Mouse (Mus musculus) left cerebral cortex, postnatal 36 days (tissue): Measurements from ENCODE around the gene Vps13a. TPM values are rescaled to one million over a fixed set of nuclear protein-coding genes. Genes with fewer than 3 reads are reported as not detected.
A peak's percentile ranks its signal among the peaks of the same experiment; 100 is the strongest.
"Not testable (repeated sequence)": the region's sequence is repeated elsewhere in the genome, so short reads cannot be mapped to it uniquely, and the experiment has no call there.

Experiments
- DNase-seq, 2 experiments: peaks; one replicate each; pipeline ENCODE4 v3.0.0; 2021 to 2022; ENCODE audit warnings: low spot score in 2 of 2, mixed read lengths in 1 of 2
- intact Hi-C: fragments of 180-260 bp; cut with DNase I; formaldehyde crosslinking; loops from one replicate; pipeline ENCODE4 v1.15.1; 2025
- total RNA-seq, 2 experiments: library from RNA; stranded (reverse); gene quantifications; 2 replicates each; pipeline ENCODE4 v1.2.3; 2021

Gene Vps13a
- 10 to 100 TPM; 65.6 to 88.2 TPM for total RNA-seq

GRCm38 (mm10) chr19:16780790-16781384 is at the start of gene Vps13a:
Gene Vps13a (minus strand): TSS chr19:16780933.
- peak; percentile 84 to 88 for DNase-seq
- intact Hi-C loops = no loop called here

DNA sequence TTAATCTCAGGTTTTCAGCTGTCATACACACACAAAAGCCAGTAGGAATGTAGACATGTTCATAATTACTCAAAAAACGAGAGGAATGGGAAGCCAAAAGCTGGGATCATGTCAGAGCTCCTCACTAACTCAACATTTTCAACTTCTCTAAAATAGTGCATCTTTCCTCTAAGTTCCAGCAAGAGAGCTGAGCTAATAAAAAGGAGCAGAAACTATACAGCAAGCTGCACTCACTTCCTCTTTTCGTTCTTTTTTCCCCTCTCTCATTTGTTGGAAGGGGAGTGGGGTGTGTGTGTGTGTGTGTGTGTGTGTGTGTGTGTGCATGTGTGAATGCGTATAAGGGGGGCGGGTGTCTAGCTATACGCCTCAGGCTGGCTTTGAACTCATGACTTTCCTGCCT is 46.9 kb upstream of the Vps13a start:
- DNase-seq = no peak
- intact Hi-C loops = no loop called here

DNA sequence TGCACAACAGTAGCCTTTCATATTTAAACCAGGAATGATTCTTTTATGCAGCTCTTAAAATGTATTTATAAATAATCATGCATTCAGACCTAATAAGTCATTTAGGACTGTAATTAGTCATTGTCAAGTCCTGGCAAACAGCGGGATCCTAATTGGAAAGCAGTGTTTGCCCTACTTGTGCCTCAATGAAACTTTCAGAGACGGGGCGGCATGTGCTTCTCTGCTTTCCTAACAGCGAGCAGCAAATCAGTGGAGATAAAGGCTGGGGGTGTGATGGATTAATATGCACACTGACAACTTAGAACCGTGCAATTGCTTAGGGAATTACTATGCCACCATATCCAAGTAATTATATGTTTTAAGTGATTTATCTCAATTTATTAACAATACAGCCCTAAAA is 44.5 kb upstream of the Vps13a start:
- no peak for DNase-seq
- intact Hi-C loops = no loop called here

- intact Hi-C loops = no loop called here
- no peak for DNase-seq
Measured at GRCm38 (mm10) chr19:16814848-16815247, 34.1 kb upstream of the Vps13a start.

- DNase-seq = no peak
- intact Hi-C loops = no loop called here
Measured at GRCm38 (mm10) chr19:16813306-16813705, 32.6 kb upstream of the Vps13a start.

DNA sequence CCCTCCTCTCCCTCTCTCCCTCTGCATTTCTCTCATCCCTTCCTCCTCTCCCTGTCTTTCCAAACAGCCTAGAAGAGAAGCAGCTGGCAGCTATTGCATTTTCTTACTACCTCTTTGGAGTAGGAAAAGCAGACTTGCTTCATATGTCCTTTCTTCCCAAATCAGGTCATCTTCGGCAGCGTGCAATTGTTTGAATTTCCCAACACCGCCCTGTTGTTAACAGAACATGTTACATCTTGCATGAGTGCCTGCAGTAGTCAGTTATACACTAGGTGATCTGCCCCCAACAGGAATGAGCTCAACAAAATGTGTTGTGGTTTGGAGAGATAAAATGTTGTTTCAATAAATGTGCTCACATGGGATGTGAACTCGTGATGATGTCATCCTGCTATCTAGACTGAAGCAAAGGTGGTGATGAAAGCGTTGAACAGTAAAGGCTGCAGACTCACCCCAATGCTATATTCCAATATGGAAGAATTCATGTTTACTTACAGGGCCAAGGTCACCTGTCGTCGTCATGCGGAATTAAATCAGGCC is 31.4 kb upstream of the Vps13a start:
- intact Hi-C loops = no loop called here
- DNase-seq = no peak

DNA sequence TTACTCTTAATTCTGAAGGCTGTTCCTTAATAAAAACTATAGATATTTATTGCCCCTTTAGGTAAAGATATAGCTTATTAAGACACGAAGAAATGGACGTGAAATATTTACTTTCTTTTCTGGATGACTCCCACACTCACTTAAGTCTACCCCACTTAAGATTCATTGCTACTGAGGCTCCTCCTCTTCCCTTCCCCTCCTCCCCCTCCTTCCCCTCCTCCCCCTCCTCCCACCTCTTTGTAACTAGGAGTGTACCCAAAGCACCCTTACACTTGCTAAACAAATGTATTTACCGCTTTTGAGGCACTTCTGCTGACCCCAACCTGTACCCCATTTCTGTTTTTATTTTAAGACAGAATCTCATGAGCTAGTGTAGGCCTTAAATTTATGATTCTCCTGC is 24.4 kb upstream of the Vps13a start:
- no peak for DNase-seq
- intact Hi-C loops = no loop called here

- intact Hi-C loops = no loop called here
Measured at GRCm38 (mm10) chr19:16804578-16804977, 23.8 kb upstream of the Vps13a start.

GRCm38 (mm10) chr19:16802707-16803106 is 22.0 kb upstream of the Vps13a start:
- peak; percentile 25 to 36 for DNase-seq
- intact Hi-C loops = loop anchor here (2.0 kb wide), 1 partner anchor 228 kb away; no protein-coding TSS in a partner anchor

More at GRCm38 (mm10) chr19:16804578-16804977, 23.8 kb upstream of the Vps13a start:
- no peak for DNase-seq

DNA sequence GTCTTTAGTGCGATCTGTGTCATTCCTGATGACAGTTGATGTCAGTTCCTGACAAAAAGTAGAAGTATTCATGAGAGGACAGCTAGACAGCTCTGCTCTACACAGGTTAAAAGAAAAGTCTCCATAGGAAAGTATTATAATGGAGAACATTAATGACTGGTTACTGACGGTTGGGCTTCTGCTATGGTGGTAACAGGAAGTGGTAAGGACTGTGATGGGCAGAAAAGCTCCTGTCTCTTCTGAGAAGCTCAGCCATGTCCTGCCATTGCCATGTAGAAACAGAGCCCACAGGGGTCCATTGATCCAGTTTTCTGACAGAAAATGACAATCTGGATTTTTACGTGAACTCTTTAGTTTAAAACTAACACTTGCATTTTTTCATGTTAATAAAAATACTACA is 21.4 kb upstream of the Vps13a start:
- intact Hi-C loops = loop anchor here (2.0 kb wide), 1 partner anchor 229 kb away; no protein-coding TSS in a partner anchor
- no peak for DNase-seq

- intact Hi-C loops = no loop called here
- no peak for DNase-seq
Measured at GRCm38 (mm10) chr19:16797923-16798322, 17.2 kb upstream of the Vps13a start.

DNA sequence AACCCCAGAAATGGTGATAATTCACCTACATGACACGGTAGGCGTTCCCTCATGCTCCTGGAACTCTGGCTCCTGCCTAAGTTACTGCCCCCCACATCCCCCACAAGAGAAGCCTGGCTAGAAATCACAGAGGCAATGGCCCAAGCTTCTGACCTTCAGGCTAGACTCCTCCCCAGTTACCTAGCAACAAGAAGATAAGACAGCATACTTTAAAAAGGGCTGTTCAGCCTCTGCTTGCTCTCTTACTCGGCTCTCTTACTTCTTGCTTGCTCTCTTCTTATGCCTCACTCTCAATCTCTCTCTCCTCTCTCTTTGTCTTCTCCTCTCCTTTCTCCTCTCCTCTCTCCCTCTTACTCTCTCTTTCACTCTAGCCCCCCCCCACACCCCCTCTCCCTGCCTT is 13.8 kb upstream of the Vps13a start:
- DNase-seq, intact Hi-C loops: not testable (repeated sequence)

- intact Hi-C loops = no loop called here
- no peak for DNase-seq
Measured at GRCm38 (mm10) chr19:16789930-16790329, 9.2 kb upstream of the Vps13a start.

GRCm38 (mm10) chr19:16784879-16785278 is 4.1 kb upstream of the Vps13a start:
- intact Hi-C loops = no loop called here
- DNase-seq = no peak

GRCm38 (mm10) chr19:16781406-16782019 is 780 bp upstream of the Vps13a start:
- DNase-seq = no peak
- intact Hi-C loops = no loop called here

DNA sequence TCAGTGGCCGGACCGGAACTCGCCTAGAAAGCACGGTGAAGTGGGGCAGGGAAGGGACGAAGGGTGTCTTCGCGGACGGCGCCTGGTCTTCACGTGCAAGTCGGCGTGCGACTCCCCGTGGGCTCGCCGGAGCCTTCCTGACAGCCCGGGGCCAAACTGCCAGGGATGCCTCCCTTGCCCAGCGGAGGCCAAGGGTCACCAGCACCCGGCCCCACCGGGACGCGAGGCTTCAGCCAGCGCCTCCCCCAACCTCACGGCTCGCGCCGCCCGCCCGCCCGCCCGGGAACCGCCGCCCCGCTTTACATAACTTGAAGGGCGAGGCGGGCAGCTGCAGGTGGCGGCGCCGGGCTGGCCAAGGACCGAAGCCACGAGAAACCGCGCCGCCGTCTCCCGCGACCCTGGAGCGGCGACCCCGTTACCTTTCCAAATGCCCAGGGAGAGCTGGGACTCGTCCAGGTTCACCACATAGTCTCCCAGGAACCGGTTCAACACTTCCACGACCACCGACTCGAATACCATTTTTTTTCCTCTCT is 416 bp downstream of the Vps13a start:
- intact Hi-C loops = no loop called here
- DNase-seq = peak in 1 of 2 experiments; percentile 64

DNA sequence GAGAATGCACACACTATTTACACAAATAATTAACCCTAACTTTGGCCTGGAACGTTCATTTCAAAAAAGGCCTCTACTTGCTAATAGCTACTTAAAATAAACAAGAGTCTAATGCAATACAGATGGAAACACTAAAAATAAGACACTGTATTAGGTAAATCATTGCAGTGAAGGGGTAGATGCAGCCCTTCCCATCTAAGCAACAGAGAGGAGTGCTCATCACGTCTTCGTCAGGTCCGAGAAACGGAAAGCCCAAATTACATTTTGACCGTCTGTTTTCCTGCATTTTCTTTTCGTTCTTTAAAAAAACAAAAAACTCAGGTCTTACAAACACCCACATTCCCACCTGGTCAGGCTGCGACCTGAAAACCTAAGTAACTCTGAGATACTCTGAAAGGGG is 947 bp downstream of the Vps13a start:
- intact Hi-C loops = no loop called here
- DNase-seq = no peak

DNA sequence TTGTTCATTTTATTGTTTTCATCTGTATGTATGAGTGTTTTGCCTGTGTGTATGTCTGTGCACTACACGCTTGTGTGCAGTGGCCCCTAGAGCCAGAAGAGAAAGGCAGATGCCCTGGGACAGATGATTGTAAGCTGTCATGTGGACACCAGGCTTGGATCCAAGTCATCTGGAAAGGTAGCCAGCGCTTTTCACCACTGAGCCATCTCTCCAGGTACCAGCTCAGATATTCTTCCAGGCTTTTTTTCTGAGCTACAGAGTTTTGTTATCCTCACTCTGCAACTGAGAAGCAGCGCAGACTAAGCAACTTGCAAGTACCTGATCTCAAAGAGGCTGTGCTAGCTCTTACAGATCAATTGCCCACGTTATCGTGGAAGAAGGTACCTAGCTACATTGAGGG is 1.5 kb downstream of the Vps13a start:
- no peak for DNase-seq
- intact Hi-C loops = no loop called here

- intact Hi-C loops = no loop called here
Measured at GRCm38 (mm10) chr19:16778578-16778977, 2.2 kb downstream of the Vps13a start.

GRCm38 (mm10) chr19:16777901-16778300 is 2.8 kb downstream of the Vps13a start:
- DNase-seq = no peak
- intact Hi-C loops = no loop called here

More at GRCm38 (mm10) chr19:16778578-16778977, 2.2 kb downstream of the Vps13a start:
- no peak for DNase-seq

GRCm38 (mm10) chr19:16777391-16777790 is 3.3 kb downstream of the Vps13a start:
- DNase-seq, intact Hi-C loops: not testable (repeated sequence)
